8 mouse cellular contexts compared by ENCODE assay signal in genomic region chr4:45971806-45972447, GRCm38 (mm10). TPM values are rescaled to one million over a fixed set of nuclear protein-coding genes. Genes with fewer than 3 reads are reported as not detected.
DNase-seq lines count a peak whose midpoint lies in the region; ATAC-seq and TF ChIP-seq lines count a peak whose summit lies in the region.

No protein-coding gene starts in this region.

- in situ Hi-C loops in ES-E14 (cut with MboI; ENCODE audit: low sequenced_read_pairs in 2 of 2, unreplicated experiment in 2 of 2), result no loop called here

- no peaks in the 10 kb centered on the region for H3K4me1 ChIP-seq in ES-E14 (ENCODE audit: control insufficient read depth in 2 of 2, insufficient read depth in 2 of 2, low read length in 2 of 2, poor library complexity in 1 of 2)
- H3K4me1 ChIP-seq in forebrain, embryonic 16.5 days (replicated peaks; ENCODE audit: control insufficient read depth, insufficient read depth, low read length), result peaks cover 10% of the 10 kb centered on the region
- peaks cover 10% of the 10 kb centered on the region; the same call in 1 of the 2 replicates for H3K4me1 ChIP-seq in lung, embryonic 15.5 days

- intact Hi-C loops in heart, postnatal 36 days (cut with DNase I), result loop anchor here (5.0 kb wide), 1 partner anchor 55 kb away; no protein-coding TSS in a partner anchor

- H3K27me3 ChIP-seq in forebrain, embryonic 16.5 days (replicated peaks; ENCODE audit: control insufficient read depth, insufficient read depth, low read length), result no peaks in the 10 kb centered on the region
- H3K27me3 ChIP-seq in lung, embryonic 15.5 days, result 0 out of 2 replicates have a peak, but pooled peaks cover 5% of the 10 kb centered on the region

- H3K27ac ChIP-seq in ES-E14 (ENCODE audit: insufficient read depth, low read depth, low read length, poor library complexity, severe bottlenecking), result no peak overlapping the region
- no peak overlapping the region for H3K27ac ChIP-seq in forebrain, embryonic 16.5 days (ENCODE audit: low read length)
- peak overlapping the region; percentile 62 for H3K27ac ChIP-seq in lung, embryonic 15.5 days

- DNase-seq in ES-E14 (ENCODE audit: low read depth, low spot score), result peak; percentile 76
- DNase-seq in cerebellum, adult 11-12 months, result peak; percentile 97
- DNase-seq in heart, postnatal 36 days, result peak; percentile 100
- peak; percentile 93 to 98 for DNase-seq in layer of hippocampus, adult 8-10 months (ENCODE audit: low spot score in 2 of 2)
- peak; percentile 95 for DNase-seq in ovary, adult 18-20 months (ENCODE audit: low spot score)
- peak; percentile 66 for DNase-seq in thymus, postnatal 0 days (ENCODE audit: low spot score)

- H3K9me3 ChIP-seq in ES-E14 (ENCODE audit: control insufficient read depth, insufficient read depth, low read depth, low read length), result no peaks in the 10 kb centered on the region; the same call in 1 of the 2 replicates
- no peaks in the 10 kb centered on the region for H3K9me3 ChIP-seq in forebrain, embryonic 16.5 days (ENCODE audit: control insufficient read depth, low read length)
- H3K9me3 ChIP-seq in lung, embryonic 15.5 days, result no peaks in the 10 kb centered on the region

- H3K4me2 ChIP-seq in forebrain, embryonic 16.5 days (ENCODE audit: low read length), result peak overlapping the region; percentile 89
- H3K4me2 ChIP-seq in lung, embryonic 15.5 days, result peak overlapping the region; percentile 85

- no peaks in the 10 kb centered on the region for H3K36me3 ChIP-seq in ES-E14 (ENCODE audit: control insufficient read depth, insufficient read depth, low read length, poor library complexity, severe bottlenecking)
- no peaks in the 10 kb centered on the region for H3K36me3 ChIP-seq in forebrain, embryonic 16.5 days (ENCODE audit: control insufficient read depth, insufficient read depth)
- no peaks in the 10 kb centered on the region for H3K36me3 ChIP-seq in lung, embryonic 15.5 days

- WGBS in forebrain, embryonic 16.5 days, result 1% methylated on average over 51 of the region's 51 CpGs
- 2% methylated on average over 51 of the region's 51 CpGs for WGBS in lung, embryonic 15.5 days

- peak; percentile 99 for ATAC-seq in forebrain, embryonic 16.5 days
- peak; percentile 97 for ATAC-seq in lung, embryonic 15.5 days (ENCODE audit: borderline replicate concordance, extremely low read depth, low FRiP score, low TSS enrichment)

- H3K4me3 ChIP-seq in ES-E14 (ENCODE audit: insufficient read depth in 1 of 2, low read depth in 1 of 2, low read length in 2 of 2, poor library complexity in 1 of 2, severe bottlenecking in 1 of 2), result peak overlapping the region; percentile 63 to 83; a peak in 3 of 4 replicates
- peak overlapping the region; percentile 88 for H3K4me3 ChIP-seq in forebrain, embryonic 16.5 days (replicated peaks; ENCODE audit: low read length)
- peak overlapping the region; percentile 77 for H3K4me3 ChIP-seq in lung, embryonic 15.5 days

- H3K9ac ChIP-seq in ES-E14 (ENCODE audit: insufficient read depth, low read depth, low read length, poor library complexity, severe bottlenecking), result peak overlapping the region; percentile 69
- peak overlapping the region; percentile 80 for H3K9ac ChIP-seq in forebrain, embryonic 16.5 days (replicated peaks; ENCODE audit: low read depth, low read length)
- peak overlapping the region; percentile 70 for H3K9ac ChIP-seq in lung, embryonic 15.5 days

TF ChIP-seq in ES-E14, 5 proteins besides CTCF, POLR2A, EP300 and RAD21:
- no peak for TF ChIP-seq MAFK (IDR thresholded peaks at IDR 0.05; ENCODE audit: insufficient read depth, low read depth, low read length)
- TF ChIP-seq CHD2 (IDR thresholded peaks at IDR 0.05; ENCODE audit: low read depth, low read length), result no peak
- TF ChIP-seq HCFC1 (IDR thresholded peaks at IDR 0.05; ENCODE audit: borderline replicate concordance, insufficient read depth, low read length), result no peak
- no peak for TF ChIP-seq ZC3H11A (IDR thresholded peaks at IDR 0.05; ENCODE audit: borderline replicate concordance, low read depth, low read length)

RNA-seq across cellular contexts. Expression of gene Tdrd7, which starts 6.8 kb away (rescaled TPM):
- total RNA-seq in ES-E14 (2012; rRNA removed), result 2.2 and 6.0 TPM in 2 replicates
- polyA plus RNA-seq in forebrain, embryonic 16.5 days (2015; fragmentation: Nextera tagmentation; extraction: Ambion mirVana), result 19.3 and 20.9 TPM in 2 replicates
- total RNA-seq in heart, postnatal 36 days (2021), result 10 to 100 TPM; 11.4 to 12.7 TPM
- 10 to 100 TPM; 28.0 to 31.6 (median 29.1) TPM for total RNA-seq in layer of hippocampus, adult 8-10 months (2022)
- polyA plus RNA-seq in lung, embryonic 15.5 days (2015; fragmentation: Nextera tagmentation; extraction: Ambion mirVana), result 17.1 and 17.9 TPM in 2 replicates
- polyA plus RNA-seq in thymus, postnatal 0 days (2015; fragmentation: Nextera tagmentation; extraction: Ambion mirVana), result 8.8 and 9.2 TPM in 2 replicates
